Mouse (Mus musculus) left cerebral cortex, adult 18-20 months (tissue): Measurements from ENCODE around the gene Tomm70a. TPM values are rescaled to one million over a fixed set of nuclear protein-coding genes. Genes with fewer than 3 reads are reported as not detected.
"Not testable (repeated sequence)": the region's sequence is repeated elsewhere in the genome, so short reads cannot be mapped to it uniquely, and the experiment has no call there.

Experiments
- DNase-seq, 2 experiments: peaks; one replicate each; pipeline ENCODE4 v3.0.0; 2021 to 2022; ENCODE audit warnings: low spot score in 2 of 2, mixed read lengths in 1 of 2
- total RNA-seq, 2 experiments: library from RNA; stranded (reverse); gene quantifications; 2 replicates each; pipeline ENCODE4 v1.2.3; 2021

Gene Tomm70a
- total RNA-seq, 2 experiments from 2014 or later: 100 to 111 TPM

DNA sequence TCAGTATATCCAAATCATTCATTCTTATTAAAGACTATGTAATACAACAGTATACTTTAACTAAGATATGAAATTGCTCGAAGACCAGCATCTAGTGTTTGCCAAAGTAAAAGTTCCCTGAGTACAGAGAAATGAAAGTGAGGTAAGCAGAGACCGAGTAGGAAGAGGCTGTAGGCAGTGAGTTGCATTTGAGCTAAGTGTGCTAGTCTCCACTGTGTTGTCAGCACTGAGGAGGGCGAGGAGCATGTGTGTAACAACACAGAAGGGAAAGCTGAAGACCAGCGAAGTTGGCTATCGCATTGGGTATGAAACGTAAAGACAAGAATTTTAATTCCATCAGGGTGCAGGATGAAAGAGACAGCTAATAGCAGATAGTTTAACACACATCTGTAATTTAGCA lies 12.1 kb downstream of the Tomm70a start:
- DNase-seq: no peak

DNA sequence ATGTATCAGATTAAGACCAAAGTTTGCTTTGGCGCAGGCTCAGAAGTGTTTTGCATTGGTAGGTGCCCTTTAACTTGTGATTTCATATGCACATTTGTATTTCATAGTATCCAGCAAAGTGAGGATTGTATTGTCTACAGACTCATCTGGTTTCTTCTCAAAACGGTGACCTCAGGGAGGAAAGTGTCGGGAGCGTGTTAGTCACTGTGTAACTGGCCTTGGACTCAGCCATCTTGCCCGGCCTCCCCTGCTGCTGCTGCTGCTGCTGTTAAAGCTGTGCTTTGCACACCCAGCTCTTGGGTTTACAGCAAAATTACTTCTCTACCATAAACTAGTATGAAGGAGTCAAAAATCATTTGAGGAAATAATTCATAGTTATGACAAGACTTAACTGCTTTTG lies 23.2 kb downstream of the Tomm70a start:
- DNase-seq: no peak

DNA sequence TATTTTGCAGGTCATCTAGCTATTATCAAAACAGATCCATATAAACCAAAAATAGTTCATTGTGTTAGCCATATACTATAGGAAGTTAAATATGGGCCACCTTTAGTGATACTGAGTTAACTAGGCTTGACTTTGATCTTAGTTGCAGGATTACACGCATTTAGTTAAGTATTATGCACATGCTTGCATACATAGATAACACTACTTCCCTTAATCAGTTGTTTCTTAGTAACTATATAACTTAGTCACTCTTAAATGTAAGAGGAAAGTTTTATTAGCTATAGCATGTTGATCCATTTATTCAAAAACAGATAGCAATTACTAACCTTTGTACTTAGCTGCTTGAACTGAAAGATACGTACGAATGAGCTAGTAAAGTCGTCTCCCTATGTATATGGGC lies 29.9 kb downstream of the Tomm70a start:
- no peak for DNase-seq

DNA sequence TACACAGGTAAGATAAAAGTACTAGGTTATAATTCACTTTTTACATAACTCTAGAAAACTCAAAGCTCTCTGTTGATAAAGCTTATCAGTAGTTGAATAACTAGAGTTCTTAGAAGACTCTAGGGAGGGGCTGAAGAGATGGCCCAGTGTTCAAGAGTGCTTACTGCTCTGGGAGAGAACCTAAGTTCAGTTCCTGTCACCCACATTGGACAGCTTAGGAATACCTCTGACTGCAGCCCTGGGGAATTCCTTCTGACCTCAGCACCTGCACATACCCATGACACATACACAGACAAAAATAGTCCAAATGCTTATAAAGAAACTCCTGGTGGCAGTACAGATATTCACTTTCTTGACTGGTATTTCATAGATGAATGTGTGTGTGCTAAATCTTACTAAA lies 34.4 kb downstream of the Tomm70a start:
- no peak for DNase-seq

DNA sequence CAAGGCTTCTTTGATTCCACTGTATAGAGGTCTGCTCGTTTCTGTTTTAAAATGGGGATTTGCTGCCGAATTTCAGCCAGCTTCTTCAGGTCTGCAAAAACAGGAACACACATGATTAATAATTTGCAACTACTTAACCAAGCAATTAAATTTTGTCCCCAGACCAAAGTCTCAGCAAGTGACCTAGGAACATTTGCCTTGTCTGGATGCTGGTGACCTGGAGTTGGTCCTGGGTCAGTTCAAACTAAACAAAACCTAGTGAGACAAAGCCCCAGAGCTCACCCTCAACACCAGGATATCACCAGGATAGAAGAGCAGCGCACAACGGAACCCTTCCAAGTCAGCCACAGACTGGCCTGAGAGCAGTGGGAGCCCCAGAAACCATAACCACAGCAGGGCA lies 35.6 kb downstream of the Tomm70a start:
- no peak for DNase-seq

DNA sequence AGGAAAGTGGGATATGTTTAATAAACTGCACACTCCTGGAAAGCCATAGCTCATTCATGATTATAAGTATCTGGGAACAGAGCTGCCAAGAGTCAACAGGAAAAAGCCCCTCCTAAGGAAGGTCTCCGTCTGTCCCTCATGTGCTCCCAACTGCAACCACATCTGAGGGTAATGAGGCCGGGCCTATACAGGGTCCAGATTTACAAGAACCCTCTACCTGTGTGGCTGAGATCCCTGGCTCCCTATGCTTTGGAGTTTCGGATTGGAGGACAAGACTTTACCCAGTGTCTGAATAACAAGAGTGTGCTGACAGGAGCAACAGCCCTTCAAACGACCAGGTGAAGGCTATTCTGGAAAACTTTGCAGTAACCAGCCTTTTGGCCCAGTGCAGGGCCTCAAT lies 36.2 kb downstream of the Tomm70a start:
- no peak for DNase-seq

DNA sequence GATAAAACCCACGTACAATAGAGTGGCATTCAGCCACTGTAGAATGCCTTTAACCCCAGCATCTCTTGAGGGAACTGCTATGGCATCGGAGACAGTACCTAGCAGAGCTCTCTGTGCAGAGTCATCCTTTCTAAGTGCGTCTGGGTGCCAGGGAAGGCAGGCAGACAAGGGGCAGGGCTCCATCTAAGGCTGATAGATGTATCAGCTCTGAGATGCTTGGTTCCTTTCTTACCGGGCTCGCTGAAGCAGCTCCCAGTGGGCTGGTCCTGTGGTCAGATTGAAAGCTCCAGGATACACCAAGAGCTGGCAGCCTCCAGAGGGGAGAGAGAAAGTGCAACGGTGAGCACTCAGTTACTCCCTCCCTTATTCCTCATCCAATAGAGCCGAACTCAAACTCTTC lies 38.3 kb downstream of the Tomm70a start:
- no peak for DNase-seq

DNA sequence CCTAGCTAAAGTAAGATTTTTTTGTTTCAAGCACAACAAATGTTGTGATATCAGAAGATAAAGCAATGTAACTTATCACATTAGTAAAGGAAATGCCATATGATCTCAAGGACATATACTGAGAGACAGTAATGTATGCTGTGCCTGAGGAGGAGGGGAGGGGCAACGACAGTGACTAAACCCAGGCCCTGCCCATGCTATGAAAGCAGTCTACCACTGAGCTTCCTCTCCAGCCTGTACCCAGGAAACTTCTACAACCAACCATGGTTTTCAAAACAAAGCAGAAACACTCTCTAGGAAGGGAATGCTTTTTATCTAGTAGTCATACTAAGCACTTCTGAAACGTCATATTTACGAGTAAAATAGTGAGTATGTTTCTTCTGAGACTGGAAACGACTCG lies 41.3 kb downstream of the Tomm70a start:
- DNase-seq: no peak

DNA sequence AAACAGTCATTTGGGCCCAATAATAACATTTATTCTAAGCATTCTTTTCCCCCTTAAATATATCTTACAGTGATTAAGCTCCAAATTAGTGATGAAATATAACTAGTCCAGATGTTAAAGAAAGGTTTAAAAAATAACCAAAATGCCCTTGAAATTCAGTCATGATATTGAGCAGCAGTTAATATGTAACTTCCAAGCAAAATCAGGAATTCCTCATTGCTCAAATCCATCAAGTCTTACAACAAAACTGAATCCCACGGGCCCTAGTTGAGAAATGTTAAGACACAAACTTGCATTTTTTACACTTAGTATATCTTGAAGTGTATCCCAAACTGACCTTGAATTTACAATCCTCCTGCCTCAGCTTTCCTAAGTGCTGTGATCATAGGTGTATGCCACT lies 42.2 kb downstream of the Tomm70a start:
- no peak for DNase-seq

DNA sequence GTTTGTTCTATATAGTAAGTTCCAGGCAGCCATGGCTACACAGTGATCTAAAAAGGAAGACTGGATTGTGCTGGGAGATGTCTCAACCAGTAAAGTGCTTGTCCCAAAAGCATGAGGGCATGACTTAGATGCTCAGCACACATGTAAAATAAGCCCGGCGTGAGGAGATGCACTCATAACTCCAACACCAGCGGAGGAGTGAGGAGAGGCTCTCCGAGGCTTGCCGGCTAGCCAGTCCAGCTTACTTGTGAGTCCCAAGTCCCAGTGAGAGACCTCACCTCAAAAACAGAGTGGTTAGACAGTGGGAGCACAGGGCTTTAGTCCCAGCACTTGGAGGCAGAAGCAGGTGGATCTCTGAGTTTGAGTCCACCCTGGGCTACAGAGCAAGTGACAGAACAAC lies 43.7 kb downstream of the Tomm70a start:
- DNase-seq: no peak

DNA sequence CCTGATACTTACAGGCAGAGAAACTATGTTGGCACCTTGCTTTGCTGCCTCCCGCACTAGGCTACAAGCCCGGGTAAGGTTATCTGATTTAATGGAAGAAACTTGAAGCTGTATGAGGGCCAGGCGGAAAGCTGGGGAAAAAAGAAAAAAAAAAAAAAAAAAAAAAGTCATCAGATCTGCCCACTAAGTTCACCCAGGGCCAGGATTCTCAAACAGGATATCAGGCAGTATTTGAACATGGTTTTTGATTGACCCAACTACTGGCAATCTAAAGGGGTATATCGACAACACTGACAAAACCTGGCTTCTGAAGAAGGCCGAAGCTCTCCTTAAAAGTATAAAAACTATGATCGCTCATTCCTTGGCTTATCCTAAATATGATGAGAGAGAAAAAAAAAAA lies 44.6 kb downstream of the Tomm70a start:
- no peak for DNase-seq

DNA sequence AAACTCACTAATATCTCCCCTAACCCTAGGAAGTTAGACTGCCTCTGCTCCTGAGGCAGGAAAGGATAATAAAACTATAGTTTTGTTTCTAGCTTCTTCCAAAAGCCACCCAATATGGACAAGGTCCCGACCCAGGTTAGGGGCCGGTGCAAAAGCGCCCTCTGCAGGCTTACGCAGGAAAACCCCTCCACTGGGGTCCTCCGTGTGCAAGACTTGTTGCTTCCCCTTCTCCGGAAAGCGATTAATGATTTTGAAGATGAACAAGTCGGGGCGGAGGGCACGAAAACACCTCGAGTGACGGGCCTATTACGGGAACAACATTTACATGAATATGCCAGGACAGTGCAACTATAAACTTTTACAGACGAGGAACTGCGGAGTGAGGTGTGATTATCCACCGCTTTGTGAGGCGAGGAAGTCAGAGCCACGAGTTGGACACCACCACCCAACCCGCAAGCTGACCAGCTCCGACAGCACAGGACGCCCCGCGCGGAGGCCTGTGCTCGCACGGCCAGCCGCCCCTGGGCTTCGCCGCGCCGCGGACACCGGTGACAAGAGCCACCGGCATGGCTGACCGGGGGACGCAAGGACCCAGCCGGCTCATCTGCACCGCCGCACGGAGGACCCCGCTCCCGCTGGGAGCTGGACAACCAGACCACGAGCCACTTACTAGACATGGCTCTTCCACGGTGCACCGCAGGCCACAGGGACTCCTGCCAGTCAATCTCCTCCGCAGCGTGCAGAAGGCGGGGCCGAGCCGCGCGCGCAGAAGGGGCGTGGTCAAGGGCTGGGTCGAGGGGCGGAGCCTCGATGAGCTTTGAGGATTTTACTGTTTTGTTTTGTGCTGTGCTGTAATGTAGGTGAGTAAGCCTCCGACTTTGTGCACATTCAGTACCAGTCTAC lies 45.4 kb downstream of the Tomm70a start, which contains the start of gene Nit2:
Gene Nit2 (minus strand): TSS at position 731 of the 903 bp plus-strand sequence.
- peak; percentile 93 to 95 for DNase-seq

DNA sequence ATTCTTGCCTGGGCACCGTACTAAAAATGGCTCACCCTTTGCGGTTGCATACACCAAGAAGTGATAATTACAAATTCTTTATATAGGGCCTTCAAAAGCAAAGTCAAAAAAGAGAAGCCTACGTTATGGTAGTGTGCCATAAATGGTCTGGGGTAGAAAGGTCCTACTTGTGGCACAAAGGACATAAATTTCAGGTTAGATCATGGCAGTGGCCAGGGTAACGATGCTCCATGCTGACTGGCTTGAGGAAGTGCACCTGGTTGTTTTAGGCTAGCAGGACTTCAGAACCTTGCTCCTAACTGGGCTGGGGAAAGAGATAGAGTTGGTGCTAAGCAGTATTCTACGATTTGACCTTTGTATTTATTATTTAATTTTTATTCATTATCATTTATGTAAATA lies 46.0 kb downstream of the Tomm70a start:
- no peak for DNase-seq

DNA sequence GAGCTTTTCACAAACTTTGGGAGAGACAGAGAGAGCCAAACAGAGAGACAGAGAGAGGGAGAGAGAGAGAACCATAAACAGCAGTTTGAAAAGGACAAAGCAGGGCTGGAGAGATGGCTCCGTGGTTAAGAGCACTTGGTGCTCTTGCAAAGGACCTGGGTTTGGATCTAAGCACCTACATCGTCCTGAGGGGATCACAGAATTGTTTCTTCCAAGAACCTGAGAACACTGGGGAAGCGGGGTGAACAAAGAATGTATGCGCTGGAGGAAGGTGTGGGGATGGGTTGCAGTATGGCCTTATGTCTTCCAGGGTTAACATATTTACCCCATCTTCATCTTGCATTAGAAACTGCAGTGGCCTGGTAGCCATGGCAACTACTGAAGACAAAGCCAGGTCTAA lies 46.7 kb downstream of the Tomm70a start:
- DNase-seq: no peak

DNA sequence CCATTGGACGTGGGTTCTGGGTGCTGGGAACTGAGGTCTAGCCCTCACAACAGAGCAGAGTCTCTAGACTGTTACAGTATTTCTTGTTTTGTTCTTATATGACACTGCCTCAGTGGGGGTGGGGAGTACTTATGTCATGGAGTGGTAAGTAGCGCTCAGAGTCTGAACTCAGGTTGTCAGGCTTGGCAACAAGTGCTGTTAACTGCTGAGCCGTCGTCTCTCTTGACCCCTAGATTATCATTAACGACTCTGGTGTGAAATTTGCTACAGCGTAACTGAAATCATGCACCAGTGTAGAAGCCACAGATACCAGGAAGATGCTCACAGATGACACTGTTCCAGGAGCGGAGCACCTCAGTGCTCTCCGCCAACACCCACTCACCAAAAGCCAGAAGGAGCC lies 49.7 kb downstream of the Tomm70a start:
- no peak for DNase-seq

DNA sequence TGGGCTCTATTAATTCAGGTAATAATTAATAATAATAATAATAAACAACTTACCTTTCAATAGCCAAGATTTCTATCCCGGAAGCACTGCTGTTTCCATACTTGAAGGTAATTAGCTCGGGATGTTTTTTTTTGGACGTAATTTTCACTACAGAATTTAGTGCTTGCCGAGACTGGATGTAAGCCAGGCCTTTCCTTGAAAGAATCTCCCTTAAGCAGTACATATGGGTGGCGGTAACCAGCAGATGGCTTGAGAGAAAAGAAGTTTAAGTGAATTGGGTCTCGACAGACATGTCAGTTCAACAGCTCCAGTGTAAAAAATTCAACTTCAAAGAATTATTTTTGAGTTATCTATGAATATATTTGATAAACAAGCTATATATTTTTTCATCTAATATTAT lies 50.1 kb downstream of the Tomm70a start:
- DNase-seq: no peak

DNA sequence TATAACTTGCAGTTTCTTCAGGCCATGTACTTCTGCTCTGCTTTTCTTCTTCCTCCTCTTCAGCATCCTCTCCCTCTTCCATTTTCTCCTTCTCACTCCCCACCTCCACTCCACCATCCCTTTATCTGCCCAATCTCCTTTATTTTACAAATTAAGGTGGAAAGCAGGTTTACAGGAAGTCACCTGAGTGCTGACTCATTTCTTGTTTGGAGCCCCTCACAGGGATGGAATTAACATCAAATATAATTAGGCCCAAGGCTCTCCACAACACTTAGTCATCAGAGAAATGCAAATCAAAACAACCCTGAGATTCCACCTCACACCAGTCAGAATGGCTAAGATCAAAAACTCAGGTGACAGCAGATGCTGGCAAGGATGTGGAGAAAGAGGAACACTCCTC lies 53.0 kb downstream of the Tomm70a start:
- DNase-seq: not testable (repeated sequence)

DNA sequence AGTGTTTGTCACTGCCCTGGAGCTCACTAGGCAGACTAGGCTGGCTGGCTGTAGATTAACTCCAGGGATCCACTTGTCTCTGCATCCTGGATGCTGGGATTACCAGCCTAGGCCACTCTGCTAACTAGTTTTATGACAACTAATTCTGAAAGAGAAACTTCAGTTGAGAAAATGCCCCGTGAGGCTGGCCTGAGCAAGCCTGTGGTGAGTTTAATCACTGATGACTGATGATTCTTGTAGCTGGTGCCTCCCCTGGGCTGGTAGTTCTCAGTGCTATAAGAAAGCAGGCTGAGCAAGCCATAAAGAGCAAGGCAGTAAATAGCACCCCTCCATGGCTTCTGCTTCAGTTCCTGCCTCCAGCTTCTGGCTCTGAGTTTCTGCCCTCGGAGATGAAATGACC lies 54.2 kb downstream of the Tomm70a start:
- DNase-seq: no peak

DNA sequence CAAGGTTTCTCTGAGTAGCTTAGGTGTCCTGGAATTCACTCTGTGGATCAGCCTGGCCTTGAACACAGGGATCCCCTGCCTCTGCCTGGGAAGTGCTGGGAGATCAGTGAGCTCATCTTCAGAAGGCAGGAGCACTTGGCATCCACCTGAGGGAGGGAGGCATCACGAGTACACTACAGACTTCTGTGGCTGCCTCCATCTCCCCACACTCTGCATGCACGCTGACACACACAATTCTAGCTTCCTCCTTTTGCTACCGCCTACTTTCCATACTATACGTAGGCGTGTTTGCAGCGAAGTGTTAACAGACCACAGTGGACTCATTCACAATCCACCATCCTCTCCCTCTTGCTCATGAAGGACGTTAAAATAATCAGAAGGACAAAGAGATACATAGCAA lies 54.8 kb downstream of the Tomm70a start:
- peak; percentile 56 to 77 for DNase-seq

DNA sequence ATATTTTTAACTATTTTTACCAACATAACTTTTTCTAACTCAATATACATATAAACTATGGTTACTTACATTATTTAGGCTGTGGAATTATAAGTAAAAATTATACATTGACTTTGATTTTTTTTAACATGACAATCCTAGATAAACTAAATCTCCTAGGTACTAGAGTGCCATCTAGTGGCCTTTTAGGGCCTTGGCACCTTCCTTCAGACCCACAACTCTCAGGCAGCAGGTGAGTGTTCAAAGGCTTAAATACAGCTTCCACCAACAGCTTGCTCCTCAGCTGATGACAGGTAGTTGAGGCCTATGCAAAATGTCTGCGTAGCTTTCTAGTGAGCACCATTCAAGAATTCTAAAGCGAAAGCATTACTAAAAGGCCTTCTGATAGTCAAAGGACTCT lies 55.8 kb downstream of the Tomm70a start:
- DNase-seq: no peak

DNA sequence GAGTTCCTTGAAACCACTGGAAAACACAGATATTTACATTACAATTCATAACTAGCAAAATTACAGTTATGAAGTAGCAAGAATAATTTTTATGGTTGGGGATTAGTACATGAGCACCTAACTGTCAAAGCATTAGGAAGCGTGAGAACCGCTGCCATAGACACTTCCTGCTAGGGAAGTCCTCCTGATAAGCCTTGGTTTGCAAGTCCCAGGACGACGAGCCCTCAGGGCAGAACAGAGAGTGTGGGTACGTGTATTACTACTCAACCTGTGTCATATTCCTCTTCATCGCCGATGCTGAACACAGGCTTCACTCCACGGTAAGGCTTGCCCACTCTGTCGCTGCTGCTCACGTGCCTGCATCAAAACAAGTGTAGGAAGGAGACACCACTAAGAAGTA lies 56.2 kb downstream of the Tomm70a start:
- no peak for DNase-seq

DNA sequence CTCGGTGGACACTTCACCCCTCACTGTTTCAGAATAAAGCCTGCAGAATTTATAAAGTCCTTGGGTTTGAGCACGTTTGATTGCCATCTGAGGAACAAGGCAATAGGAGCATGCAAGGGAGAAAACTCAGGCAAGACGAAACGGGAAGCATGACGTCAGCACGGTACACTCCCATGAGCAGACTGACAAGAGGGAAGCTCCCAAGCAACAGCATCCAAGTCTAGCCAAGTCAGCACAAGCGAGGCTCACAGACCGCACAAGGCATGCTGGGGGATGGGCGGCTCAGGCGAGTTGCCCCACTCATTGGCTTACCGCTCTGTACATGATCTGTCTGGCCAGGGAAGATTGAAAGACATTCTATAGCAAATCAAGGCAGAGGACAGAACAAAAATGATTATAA lies 59.7 kb downstream of the Tomm70a start:
- peak in 1 of 2 experiments; percentile 23 for DNase-seq

DNA sequence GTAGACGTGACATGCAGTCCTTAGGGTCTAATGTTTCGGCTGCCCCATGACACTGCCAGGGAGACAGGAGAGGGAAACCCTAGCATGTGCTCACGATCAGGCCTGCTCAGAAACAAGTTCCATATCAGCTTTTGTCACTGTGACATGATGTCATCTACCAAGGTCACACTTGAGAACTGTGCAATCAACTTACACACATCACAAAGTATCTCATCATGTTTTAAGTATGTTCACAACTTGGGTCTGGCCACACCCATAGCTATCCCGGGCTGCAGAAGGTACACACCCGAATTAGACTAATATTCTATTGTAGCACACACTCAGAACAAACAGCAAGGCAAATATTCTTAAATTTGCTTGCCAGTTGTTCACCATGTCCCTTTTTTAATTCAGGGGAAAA lies 60.5 kb downstream of the Tomm70a start:
- no peak for DNase-seq
